Mouse (Mus musculus): ENCODE results near the gene Gm11127. TPM values are rescaled to one million over a fixed set of nuclear protein-coding genes. Genes with fewer than 3 reads are reported as not detected.
"Not testable (repeated sequence)": the region's sequence is repeated elsewhere in the genome, so short reads cannot be mapped to it uniquely, and the experiment has no call there.

The Gm11127 gene
- total RNA-seq (2014; rRNA removed) (0.19 TPM in 1 of 2 replicates, not detected in the other), polyA plus RNA-seq (2015; fragmentation: Nextera tagmentation; extraction: Ambion mirVana) (0.12 TPM in 1 of 2 replicates, not detected in the other)

DNA sequence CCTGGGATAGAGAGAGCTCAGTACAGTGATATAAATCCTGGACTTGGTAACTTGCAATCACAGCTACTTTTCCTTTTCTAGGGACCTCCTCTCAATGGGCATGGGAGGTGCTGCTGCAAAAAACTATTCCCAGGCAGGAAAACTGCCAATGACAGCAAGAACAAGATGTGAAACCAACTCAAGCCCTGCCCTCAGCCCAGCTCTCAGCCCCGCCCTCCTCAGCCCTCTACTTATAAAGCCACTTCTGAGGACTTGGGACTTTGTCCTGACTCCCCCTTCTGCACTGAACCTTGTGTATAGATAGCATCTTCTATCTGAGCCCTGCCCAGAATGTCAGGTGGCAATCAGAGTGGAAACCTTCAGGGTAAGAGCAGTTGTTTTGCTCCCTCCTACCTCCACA lies at the start of gene Gm11127:
Gm11127 (minus strand) TSS at position 10 of the 400 bp plus-strand sequence.
- 73% methylated on average over 1 of the region's 1 CpGs for WGBS
- not testable (repeated sequence) for H3K4me3 ChIP-seq (ENCODE audit: low read depth, low read length); H3K4me1 ChIP-seq (ENCODE audit: insufficient read depth, low read length); H3K36me3 ChIP-seq (ENCODE audit: insufficient read depth, low read length); H3K4me2 ChIP-seq (ENCODE audit: low read depth, low read length, poor library complexity, severe bottlenecking); H3K27me3 ChIP-seq (ENCODE audit: insufficient read depth, low read length); H3K27ac ChIP-seq (ENCODE audit: low read depth, low read length); ATAC-seq (ENCODE audit: low FRiP score); H3K9me3 ChIP-seq (ENCODE audit: low read length); H3K9ac ChIP-seq (replicated peaks; ENCODE audit: low read length, poor library complexity, severe bottlenecking); DNase-seq (ENCODE audit: low spot score)

GRCm38 (mm10) chr17:36102091-36102490 lies 43.9 kb upstream of the Gm11127 start:
- H3K4me1 ChIP-seq (ENCODE audit: insufficient read depth, low read length); H3K27ac ChIP-seq (ENCODE audit: low read depth, low read length); ATAC-seq (ENCODE audit: low FRiP score); H3K4me2 ChIP-seq (ENCODE audit: low read depth, low read length, poor library complexity, severe bottlenecking); H3K9me3 ChIP-seq (ENCODE audit: low read length); H3K27me3 ChIP-seq (ENCODE audit: insufficient read depth, low read length); H3K36me3 ChIP-seq (ENCODE audit: insufficient read depth, low read length); H3K4me3 ChIP-seq (ENCODE audit: low read depth, low read length); DNase-seq (ENCODE audit: low spot score); H3K9ac ChIP-seq (replicated peaks; ENCODE audit: low read length, poor library complexity, severe bottlenecking): not testable (repeated sequence)
- 71% methylated on average over 11 of the region's 12 CpGs for WGBS

GRCm38 (mm10) chr17:36099603-36100002 lies 41.4 kb upstream of the Gm11127 start:
- not testable (repeated sequence) for ATAC-seq (ENCODE audit: low FRiP score); H3K9me3 ChIP-seq (ENCODE audit: low read length); H3K4me1 ChIP-seq (ENCODE audit: insufficient read depth, low read length); H3K27me3 ChIP-seq (ENCODE audit: insufficient read depth, low read length); H3K36me3 ChIP-seq (ENCODE audit: insufficient read depth, low read length); H3K4me3 ChIP-seq (ENCODE audit: low read depth, low read length); H3K9ac ChIP-seq (replicated peaks; ENCODE audit: low read length, poor library complexity, severe bottlenecking); DNase-seq (ENCODE audit: low spot score); H3K4me2 ChIP-seq (ENCODE audit: low read depth, low read length, poor library complexity, severe bottlenecking); H3K27ac ChIP-seq (ENCODE audit: low read depth, low read length)
- 45% methylated on average over 2 of the region's 2 CpGs for WGBS

DNA sequence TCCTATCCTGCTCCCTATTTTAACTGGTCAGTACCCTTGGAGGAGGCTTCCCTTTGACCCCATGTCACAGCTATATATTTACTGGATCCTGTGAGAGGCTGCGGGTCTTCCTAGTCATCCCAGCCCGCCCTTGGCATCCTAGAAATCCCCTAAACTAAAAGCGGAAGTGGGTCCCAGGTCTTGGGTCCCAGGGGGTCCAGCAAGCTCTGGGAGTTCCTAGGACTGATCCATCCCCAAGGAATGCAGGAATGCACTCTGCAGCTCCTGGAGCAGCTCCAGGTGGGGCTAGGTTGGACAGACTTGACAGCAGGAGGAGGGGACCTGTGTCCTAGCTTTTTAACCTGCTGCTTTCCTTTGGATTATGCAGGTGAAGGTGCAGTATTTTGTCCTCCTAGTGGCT lies 35.8 kb upstream of the Gm11127 start:
- Histone ChIP-seq H3K4me2 (ENCODE audit: low read depth, low read length, poor library complexity, severe bottlenecking) (no peak overlapping the region), H3K36me3 (ENCODE audit: insufficient read depth, low read length) (no peaks in the 10 kb centered on the region), H3K4me1 (ENCODE audit: insufficient read depth, low read length) (no peaks in the 10 kb centered on the region), H3K27me3 (ENCODE audit: insufficient read depth, low read length) (no peaks in the 10 kb centered on the region), H3K27ac (ENCODE audit: low read depth, low read length) (no peak overlapping the region), H3K4me3 (ENCODE audit: low read depth, low read length) (no peak overlapping the region), H3K9me3 (ENCODE audit: low read length) (no peaks in the 10 kb centered on the region), H3K9ac (replicated peaks; ENCODE audit: low read length, poor library complexity, severe bottlenecking) (no peak overlapping the region)
- ATAC-seq (ENCODE audit: low FRiP score): no peak
- TF ChIP-seq CTCF (IDR thresholded peaks at IDR 0.05): no peak
- 31% methylated on average over 3 of the region's 3 CpGs for WGBS
- DNase-seq (ENCODE audit: low spot score): no peak

DNA sequence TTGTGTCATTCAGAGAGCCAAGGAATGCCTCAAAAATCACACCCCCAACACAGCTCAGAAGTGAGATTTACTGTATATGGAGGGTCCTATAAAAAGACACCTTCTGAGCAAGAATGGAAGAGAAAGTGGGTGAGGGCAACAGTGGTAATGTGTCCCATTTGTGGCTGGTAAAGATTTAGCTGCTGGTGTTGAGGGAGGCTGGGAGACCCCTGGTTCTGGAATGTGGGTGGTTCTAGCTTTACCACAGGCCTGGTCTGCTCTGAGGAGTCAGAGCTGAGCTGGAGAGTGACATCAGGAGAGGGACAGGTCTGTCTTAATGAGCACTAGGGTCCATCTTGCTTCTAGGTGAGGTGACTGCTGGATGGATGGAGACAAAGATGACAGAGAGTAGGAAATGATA lies 34.3 kb upstream of the Gm11127 start:
- not testable (repeated sequence) for H3K9me3 ChIP-seq (ENCODE audit: low read length); H3K4me1 ChIP-seq (ENCODE audit: insufficient read depth, low read length); H3K36me3 ChIP-seq (ENCODE audit: insufficient read depth, low read length); ATAC-seq (ENCODE audit: low FRiP score); DNase-seq (ENCODE audit: low spot score); H3K27ac ChIP-seq (ENCODE audit: low read depth, low read length); H3K9ac ChIP-seq (replicated peaks; ENCODE audit: low read length, poor library complexity, severe bottlenecking); H3K4me2 ChIP-seq (ENCODE audit: low read depth, low read length, poor library complexity, severe bottlenecking); H3K4me3 ChIP-seq (ENCODE audit: low read depth, low read length); H3K27me3 ChIP-seq (ENCODE audit: insufficient read depth, low read length)

DNA sequence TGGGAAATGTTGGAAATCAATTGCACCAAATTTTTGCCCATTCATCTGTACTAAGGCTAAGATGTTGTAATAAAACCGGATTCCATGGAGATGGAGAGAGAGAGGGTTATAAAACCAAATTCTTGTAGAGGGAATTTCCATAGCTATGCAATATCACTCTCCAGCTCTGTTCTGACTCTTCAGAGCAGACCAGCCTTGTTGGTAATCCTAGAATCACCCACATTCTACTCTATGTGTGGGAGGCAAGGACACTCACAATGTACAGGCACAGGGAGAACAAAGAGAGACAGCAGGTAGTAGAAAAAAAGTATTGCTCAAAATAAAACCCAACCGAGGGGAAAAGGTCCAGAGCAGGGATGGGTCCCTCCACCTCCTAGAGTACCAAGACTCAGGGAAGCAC lies 33.8 kb upstream of the Gm11127 start:
- no CpG with 5 or more reads among the region's 2 CpGs for WGBS
- H3K4me3 ChIP-seq (ENCODE audit: low read depth, low read length); H3K4me2 ChIP-seq (ENCODE audit: low read depth, low read length, poor library complexity, severe bottlenecking): not testable (repeated sequence)

GRCm38 (mm10) chr17:36085976-36086375 lies 27.8 kb upstream of the Gm11127 start:
- H3K36me3 ChIP-seq (ENCODE audit: insufficient read depth, low read length); DNase-seq (ENCODE audit: low spot score); H3K9me3 ChIP-seq (ENCODE audit: low read length); H3K27me3 ChIP-seq (ENCODE audit: insufficient read depth, low read length); H3K4me1 ChIP-seq (ENCODE audit: insufficient read depth, low read length); H3K27ac ChIP-seq (ENCODE audit: low read depth, low read length); H3K4me2 ChIP-seq (ENCODE audit: low read depth, low read length, poor library complexity, severe bottlenecking); H3K9ac ChIP-seq (replicated peaks; ENCODE audit: low read length, poor library complexity, severe bottlenecking); ATAC-seq (ENCODE audit: low FRiP score); H3K4me3 ChIP-seq (ENCODE audit: low read depth, low read length): not testable (repeated sequence)
- 60% methylated on average over 1 of the region's 1 CpGs for WGBS

More for the DNA sequence above, 33.8 kb upstream of the Gm11127 start:
- H3K27ac ChIP-seq (ENCODE audit: low read depth, low read length); H3K4me1 ChIP-seq (ENCODE audit: insufficient read depth, low read length); H3K9ac ChIP-seq (replicated peaks; ENCODE audit: low read length, poor library complexity, severe bottlenecking); H3K27me3 ChIP-seq (ENCODE audit: insufficient read depth, low read length); DNase-seq (ENCODE audit: low spot score); H3K36me3 ChIP-seq (ENCODE audit: insufficient read depth, low read length); ATAC-seq (ENCODE audit: low FRiP score); H3K9me3 ChIP-seq (ENCODE audit: low read length): not testable (repeated sequence)

Measured in midbrain, postnatal 0 days (tissue).